Mouse (Mus musculus): ENCODE results near the gene Hsd17b11.
"Not testable (repeated sequence)": the region's sequence is repeated elsewhere in the genome, so short reads cannot be mapped to it uniquely, and the experiment has no call there.

The Hsd17b11 gene

DNA sequence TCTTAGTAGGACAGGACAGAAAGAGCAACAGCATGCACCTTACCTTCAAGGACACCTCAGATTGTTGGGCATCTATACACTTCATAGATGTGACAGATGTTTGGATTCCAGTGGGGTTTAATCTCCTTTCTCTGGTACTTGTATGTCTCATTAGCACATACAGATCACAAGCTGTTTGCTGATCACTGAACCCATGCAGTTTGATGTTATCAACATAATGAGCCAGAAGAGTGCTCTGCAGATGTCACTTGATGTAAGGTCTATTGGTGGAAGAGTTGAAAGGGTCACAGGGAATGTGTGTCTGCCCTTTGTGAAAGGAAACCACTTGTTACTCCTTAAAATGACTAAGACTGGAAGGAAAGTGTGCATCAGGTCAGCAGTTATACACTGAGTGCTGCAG is 13.3 kb upstream of the Hsd17b11 start:
- DNase-seq (ENCODE audit: low spot score), result no peak

DNA sequence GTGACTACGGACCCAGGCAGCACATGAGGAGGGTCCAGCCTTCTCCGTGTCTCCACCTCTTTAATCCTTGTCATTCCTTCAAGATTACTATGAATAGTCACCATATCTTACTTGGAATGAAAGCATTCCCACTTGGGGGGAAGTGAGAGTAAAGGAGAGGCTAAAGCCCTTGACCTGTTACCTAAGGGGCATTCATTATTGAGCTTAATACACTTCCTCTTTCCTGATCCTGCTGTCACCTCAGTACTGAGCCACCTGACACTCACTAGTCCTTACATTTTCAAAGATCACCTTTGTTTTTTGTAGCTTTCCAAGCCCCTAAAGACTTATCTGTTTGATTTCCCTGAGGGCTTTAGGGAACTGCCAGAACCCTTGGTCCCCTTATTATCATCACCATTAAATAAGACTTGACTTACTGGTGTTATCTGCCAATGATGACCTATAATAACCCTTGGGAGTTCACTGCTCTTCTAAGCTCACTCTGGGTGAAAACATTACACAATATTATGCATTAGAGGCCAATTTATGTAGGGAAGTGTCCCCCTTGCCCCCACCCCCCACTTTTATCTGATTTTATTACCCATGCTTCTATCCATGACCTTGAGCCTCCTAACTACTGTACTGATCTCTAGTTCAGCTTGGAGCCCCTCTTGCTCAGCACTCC is 10.8 kb upstream of the Hsd17b11 start:
- no peak for DNase-seq (ENCODE audit: low spot score)

DNA sequence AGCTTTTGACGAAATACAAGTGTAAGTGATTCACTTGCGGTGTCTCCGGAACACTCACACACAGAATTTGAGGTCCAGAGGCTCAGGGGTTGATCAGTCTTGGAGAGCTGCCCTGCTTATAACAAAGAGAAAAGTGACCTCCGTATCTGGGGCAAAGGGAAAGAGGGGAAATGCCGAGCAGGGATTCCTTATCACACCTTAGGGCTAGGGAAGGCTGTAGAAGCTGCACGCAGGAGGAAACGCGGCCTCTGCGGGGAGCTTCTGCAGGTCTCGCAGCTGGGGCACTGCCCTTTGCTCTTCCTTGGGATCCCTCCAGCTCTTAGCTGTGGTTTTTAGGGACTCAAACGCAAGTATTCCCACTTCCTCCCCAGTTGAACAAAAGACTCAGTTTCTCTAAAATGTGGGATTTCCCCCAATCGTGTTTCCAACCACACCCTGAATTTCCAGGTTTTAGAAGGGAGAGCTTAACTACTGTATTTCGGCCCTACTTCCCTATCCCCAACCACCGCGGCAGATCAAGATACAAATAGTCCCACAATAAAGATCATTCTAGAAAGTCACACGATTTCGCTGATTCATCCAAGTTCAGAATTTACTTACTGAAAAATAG is 3.6 kb upstream of the Hsd17b11 start:
- DNase-seq (ENCODE audit: low spot score), result no peak

DNA sequence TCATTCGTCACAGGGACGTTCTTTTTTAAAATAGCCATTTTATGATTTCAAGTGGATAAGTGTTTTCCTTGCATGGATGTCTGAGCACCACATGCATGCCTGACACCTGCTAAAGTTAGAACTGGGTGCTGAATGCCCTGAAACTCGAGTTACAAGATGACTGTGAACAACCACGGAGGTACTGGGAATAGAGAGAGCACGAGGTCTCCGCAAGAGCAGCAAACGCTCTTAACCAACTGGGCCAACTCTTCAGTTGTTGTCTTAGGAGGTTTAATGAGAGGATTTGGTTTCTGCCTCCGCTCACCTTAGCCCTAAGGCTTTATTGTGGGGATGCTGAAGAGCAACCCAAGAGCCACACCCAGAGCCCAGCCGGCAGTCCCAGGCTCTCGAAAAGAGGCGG is 3.0 kb upstream of the Hsd17b11 start:
- no peak for DNase-seq (ENCODE audit: low spot score)

DNA sequence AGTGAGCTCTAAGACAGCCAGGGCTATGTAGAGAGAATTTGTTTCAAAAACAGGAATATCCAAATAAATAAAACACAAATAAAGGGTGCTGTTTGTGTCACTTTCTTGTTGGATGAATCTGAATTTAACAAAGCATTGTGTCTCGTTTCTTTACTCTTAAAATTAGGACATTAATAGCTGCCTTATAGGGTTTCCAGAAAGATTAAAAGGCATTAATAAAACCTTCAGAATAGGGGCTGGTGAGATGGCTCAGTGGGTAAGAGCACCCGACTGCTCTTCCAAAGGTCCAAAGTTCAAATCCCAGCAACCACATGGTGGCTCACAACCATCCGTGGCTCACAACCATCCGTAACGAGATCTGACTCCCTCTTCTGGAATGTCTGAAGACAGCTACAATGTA is 2.5 kb upstream of the Hsd17b11 start:
- not testable (repeated sequence) for DNase-seq (ENCODE audit: low spot score)

DNA sequence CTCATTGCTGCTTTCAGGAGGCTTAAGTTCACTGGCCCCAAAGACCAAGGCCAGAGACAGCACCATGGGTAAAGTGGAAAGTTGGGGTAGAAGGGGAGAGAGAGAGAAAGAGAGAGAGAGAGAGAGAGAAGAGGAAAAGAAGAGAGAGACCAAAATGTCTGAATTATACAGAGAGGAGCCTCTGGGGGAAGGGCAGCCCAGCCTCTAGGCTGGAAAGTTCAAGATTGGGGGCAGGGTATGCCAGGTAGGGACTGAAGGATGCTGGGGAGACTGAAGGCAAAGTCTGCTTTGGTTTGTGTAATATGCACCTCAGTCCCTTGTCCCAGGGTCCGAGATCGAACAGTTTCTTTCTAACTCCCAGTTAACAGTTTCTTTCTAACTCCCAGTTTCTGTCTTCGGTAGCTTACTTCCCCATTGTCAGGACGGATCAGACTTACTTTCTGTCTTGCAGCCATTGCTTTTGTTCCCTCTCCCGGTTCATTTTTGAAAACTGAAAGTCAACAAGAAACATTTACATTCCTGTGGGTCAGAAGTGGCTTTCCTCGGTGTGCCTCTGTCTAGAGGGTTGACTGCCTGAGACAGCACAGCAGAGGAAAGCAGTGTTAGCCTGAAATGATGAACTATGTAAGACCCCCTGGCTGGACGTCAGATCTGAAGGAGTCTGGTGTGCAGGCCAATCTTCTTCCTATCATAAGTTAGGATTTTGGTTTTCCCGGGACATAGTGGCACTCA is 1.7 kb upstream of the Hsd17b11 start:
- no peak for DNase-seq (ENCODE audit: low spot score)

DNA sequence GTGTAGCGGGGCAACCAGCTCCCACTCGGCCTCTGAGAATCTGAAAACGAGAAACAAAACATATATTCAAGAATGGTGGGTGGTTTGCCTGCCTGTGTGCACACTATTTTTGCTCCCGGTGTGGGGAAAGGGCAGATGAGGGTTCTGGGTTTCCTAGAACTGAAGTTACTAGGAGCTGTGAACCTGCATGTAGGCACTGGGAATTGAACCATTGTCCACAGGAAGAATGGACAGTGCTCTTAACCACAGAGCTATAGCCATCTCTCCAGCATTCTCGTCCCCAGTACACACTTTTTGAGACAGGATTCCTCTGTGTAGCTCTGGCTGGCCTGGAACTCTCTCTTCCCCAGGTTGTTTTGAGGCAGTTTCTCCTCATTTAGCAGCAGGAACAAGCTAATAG is 839 bp upstream of the Hsd17b11 start:
- DNase-seq (ENCODE audit: low spot score), result no peak

DNA sequence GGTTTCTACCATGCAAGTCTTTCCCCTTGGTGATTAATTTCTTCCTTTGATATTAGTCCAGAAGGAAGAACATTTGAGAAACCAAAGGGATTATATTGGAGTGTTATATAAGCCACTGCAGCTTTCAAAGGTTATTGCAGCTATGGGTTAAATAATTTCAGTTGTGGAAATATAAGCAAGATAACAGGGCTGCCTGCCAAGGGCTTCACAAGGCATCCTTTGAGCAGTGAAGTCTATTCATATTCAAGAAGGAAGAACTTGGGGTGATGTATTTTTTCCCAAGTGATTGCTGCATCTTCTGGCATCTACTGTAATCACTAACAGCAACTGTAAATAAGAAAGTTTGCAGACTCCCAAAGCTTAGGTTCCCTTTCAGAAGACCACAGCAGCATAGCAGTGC is 10.3 kb downstream of the Hsd17b11 start:
- DNase-seq (ENCODE audit: low spot score), result no peak

DNA sequence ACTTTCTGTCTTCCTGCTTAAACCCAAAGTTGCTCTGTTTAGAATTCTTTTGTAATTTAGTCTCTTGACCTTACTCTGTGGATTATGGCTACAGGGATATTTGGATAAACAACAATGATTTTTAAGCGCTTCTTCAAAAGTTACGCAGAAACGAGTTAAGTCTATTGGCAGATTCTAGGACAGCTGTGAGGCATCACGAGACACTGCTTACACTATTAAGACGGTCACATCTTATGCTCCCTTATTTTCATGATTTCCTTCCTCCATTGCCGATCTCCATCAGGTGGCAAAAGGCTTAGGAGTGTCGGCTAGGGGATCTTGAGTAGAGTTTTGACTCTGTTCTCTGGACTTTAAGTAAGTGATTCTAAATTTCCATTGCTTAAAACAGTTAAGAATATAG is 11.5 kb downstream of the Hsd17b11 start:
- no peak for DNase-seq (ENCODE audit: low spot score)

DNA sequence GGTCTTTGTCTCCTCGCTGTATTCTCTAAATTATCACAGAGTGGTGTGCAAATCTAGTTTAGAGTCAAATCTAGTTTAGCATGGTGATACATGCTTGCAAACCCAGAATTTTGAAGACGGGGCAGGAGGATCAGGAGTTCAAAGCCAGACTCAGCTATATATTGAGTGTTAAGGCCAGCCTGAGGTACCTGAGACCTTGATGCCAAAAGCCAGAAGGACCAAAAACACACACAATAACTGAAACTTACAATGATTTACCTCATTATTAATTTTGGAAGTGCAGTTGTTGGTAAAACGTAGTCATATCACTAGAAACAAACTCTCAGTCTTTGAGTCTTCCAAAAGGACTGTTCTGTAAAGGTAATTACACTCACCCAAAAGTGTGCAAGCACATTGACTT is 12.3 kb downstream of the Hsd17b11 start:
- no peak for DNase-seq (ENCODE audit: low spot score)

DNA sequence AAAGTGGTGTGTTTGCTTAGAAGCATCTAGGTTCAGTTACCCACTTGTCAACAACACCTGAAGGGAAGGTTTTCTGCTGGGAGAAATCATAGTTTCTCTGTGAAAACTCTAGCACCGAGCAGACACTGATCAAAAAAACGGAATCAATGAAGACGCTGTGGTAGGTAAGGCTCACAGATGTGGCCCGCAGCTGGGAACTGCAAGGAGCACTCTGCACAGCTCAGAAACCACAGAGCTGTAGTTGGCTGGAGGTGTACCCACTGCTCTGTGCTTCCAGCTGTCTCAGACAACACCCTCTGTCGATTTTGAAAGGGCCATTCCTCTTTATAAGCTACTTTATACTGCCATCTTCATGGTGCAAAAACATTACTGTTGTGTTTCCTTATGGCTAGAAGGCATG is 13.9 kb downstream of the Hsd17b11 start:
- DNase-seq (ENCODE audit: low spot score), result no peak

DNA sequence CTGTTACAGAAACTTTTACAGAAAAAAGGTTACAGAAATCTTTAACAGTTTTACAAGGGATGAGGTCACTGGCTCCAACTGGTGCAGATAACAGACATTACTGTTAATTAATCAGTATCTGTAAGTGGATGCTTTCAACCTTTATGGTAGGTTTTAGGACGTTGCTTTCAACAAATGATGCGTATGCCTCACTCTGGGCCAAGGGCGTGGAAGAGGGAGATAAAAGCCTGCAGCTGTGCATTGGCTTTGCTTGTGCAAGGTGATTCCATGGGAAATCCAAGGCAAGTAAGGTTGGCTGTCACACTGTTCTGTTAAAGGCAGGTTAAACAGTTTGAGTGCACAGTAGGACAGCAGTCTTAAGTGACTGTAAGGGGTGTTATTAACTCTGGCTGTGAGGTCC is 14.9 kb downstream of the Hsd17b11 start:
- DNase-seq (ENCODE audit: low spot score), result no peak

DNA sequence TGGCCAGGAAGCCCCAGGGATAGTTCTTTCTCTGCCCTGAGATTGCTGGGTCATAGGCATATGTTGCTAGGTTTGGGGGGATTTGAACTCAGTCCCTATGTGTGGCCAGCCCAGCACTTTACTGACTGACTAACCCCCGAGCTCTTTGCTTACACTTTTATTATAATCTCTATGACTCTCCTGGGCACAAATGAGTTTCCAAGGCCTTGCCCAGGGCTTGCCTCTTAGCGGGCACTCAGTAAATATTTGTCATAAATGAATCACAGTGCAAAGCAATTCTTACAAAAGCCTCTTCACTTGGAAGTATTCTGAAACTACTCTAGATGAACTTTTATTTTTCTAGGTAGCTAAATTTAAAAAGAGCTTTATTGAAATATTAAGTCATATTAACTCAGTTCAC is 17.8 kb downstream of the Hsd17b11 start:
- no peak for DNase-seq (ENCODE audit: low spot score)

DNA sequence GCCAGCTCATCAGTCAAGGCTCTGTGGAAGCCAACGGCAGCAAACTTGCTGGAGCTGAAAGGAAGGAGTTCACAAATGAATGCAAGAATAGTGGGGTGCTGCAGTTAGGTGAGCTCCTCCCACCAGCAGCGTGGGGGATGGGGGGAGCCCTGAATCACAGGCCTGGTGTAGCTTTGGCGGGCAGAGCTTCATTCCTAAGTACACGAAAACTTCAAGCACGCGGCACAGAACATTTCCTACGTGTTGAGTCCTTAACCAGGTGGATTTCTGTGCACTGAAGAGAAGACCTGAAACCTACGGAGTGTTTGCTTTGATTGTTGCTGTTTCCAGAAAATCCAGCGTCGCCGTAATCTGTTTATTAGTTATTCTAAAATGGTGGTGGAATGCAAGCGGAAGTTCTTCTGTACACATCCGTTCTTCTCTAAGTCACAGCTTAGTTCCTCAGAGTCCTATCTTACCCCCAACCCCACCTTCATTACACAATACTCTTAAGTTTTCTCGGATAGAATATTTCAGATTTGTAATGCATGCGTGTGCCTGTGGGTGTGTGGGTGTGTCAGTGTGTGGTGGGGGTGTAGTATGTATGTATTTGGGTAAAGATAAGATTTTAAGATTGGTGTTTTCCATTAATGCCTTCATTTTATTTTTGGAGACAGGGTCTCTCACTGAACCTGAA is 18.3 kb downstream of the Hsd17b11 start:
- no peak for DNase-seq (ENCODE audit: low spot score)

DNA sequence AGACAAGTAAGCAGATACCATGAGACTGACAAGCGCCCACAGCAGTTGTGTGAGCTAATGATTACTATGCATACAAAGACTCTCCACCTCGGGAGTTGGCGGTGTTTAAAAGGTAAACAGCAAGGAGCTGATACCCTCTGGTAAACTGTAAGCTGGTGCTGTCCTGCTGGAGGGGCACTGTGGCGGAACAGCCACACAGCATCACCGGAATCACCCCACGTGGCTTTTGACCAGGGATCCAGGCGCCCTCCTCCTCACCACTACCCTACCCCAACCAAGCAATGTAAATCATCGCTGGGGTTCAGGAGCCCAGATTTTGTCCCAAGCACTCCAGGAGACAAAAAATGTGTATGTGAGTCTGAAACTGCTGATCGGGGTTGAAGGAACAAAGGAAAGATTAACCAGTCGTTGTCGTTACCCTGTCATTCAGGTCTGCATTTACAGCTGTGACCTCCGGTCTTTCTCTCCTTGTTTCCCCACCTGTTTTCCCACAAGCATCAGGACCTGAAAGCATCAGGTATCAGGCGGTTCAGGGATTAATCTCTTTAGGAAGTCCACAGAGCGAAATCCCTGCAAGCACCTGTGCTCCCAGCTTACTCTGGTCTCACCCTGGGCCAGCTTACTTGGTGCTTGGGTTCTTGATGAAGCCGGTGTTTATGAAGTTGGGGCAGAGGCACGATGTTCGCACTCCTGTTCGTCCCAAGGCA is 19.0 kb downstream of the Hsd17b11 start:
- DNase-seq (ENCODE audit: low spot score), result no peak

DNA sequence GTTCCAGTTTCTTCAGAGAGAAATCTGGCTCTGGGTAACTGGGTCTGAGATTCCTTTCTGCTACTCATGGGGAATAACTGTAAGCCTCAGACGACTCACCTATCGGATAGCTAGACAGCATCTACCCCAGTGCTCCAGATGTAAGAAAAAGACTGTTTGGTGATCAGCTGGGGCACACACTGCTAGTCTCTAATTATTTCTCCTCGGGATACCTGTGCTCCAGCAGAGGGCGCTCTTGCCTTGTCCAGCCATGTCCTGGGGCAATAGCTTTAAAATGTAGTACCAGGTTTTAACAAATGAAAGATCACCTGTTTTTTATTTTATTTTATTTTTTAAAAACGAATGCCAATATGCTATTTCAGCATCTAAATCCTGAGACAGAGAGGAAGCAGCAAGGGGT is 22.0 kb downstream of the Hsd17b11 start:
- DNase-seq (ENCODE audit: low spot score), result peak; percentile 58

DNA sequence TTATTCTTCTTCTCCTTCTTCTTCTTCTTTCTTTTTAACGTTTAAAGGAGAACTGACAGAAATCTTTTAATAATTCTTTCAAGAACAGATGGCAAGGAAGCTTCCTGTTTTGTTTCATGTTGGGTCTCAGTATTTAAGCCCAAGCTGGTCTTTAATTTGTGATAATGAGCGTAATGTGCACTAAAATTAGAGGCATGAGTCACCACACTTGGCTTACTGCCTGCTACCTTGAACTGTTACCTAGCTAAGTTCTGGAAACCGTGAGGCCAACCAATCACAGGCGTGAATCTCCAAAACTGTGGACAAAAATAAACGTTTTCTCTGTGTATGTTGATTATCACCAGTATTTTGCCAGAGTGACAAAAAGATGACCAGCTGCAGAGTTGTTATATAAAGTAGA is 23.0 kb downstream of the Hsd17b11 start:
- DNase-seq (ENCODE audit: low spot score), result no peak

DNA sequence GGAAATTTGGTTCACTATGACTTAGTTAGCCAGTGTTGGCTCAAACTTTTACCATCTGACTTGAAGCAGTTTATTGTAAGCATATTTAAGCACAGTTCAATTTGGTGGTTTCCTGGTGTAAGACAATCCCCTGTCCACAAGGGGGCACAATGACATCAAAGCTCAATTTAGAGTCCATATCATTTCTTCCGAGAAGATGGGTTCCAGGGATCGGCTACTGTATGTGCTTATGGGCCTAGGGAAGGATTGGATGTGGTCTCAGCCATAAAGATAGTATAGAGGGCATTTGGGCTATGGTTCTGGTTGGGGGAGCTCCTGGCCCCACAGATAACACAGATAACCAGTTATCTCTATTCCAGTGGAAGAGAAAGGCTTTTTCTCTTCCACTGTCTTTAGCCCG is 26.5 kb downstream of the Hsd17b11 start:
- DNase-seq (ENCODE audit: low spot score), result peak; percentile 29

DNA sequence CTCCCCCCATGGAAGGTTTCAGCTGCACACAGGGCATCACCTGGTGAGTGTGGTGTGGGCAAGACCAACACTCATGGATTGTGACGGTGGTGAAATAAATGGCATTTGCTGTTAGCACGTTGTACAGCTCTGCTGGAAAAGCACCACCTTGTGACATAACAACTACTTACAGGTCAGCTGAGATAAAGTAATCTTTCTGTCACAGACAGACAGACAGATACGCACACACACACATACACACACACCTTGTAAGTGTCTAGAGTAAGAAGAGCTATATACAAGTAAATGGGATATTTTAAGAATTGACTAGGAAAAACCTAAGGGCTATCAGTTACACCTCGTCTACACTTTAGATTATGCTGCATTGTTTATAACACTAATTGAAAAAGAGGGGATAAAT is 27.1 kb downstream of the Hsd17b11 start:
- no peak for DNase-seq (ENCODE audit: low spot score)

DNA sequence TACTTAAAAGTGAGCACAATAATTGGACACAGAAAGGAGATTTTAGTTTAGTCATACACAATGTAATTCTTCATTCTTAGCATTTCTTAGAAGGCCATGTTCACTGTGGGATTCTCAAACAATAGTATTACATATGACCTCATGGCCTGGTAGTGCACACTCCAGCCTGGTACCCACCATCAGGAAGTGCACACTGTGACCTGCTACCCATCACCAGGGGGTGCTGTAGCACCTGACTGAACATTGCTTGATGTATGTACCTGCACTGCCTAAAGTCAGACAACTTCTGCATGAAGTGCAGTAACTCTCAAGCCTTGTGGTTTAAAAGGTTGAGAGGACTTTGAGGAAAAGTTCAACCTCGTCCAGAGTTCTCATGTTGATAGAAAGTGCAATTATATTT is 28.1 kb downstream of the Hsd17b11 start:
- DNase-seq (ENCODE audit: low spot score), result no peak

DNA sequence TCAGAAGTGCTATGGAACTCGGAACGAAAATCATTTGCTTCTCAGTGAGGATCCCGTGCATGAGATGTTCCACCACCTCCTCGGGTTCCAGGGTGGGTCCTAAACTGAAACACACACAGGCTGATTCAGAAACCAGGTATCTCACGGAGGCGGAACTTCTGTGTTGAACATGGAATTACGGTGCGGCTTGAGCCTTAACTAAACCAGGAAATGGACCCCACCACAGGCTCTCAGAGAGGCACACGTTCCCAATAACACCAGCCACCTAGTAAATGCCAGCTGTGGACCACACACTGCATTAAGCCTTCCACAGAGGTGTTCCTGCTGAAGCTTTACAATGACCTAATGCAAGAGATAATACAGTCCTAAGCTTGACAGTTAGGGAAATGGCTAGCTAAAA is 28.9 kb downstream of the Hsd17b11 start:
- DNase-seq (ENCODE audit: low spot score), result no peak

Data from layer of hippocampus, adult 9-10 months (tissue).